Mouse (Mus musculus) small intestine, adult 2 months (tissue): Measurements from ENCODE around the gene Psmc6. TPM values are rescaled to one million over a fixed set of nuclear protein-coding genes. Genes with fewer than 3 reads are reported as not detected.

Source experiments
- H3K27ac ChIP-seq: fragments of 200-500 bp; 2 replicates; pipeline ENCODE4 v1.5.1; 2012; ENCODE audit warnings: low read depth, low read length, control low read depth, inconsistent platforms; ENCODE audit not compliant: insufficient read depth
- H3K27me3 ChIP-seq: fragments of 200-500 bp; 2 replicates; pipeline ENCODE4 v1.6.1; 2012; ENCODE audit warnings: mild to moderate bottlenecking, moderate library complexity, low read length, inconsistent platforms; ENCODE audit not compliant: control insufficient read depth, insufficient read depth
- H3K36me3 ChIP-seq: fragments of 200-500 bp; 2 replicates; pipeline ENCODE4 v1.6.1; 2012; ENCODE audit warnings: mild to moderate bottlenecking, low read length, control low read depth, inconsistent platforms; ENCODE audit not compliant: control insufficient read depth, insufficient read depth
- H3K4me1 ChIP-seq: fragments of 200-500 bp; 2 replicates; pipeline ENCODE4 v1.6.1; 2012; ENCODE audit warnings: low read length, inconsistent platforms, mixed read lengths; ENCODE audit not compliant: control insufficient read depth, insufficient read depth, insufficient read length
- H3K4me3 ChIP-seq: fragments of 200-500 bp; 2 replicates; pipeline ENCODE4 v1.5.1; 2012; ENCODE audit warnings: low read depth, mild to moderate bottlenecking, control low read depth, inconsistent platforms, low read length, moderate library complexity
- CTCF ChIP-seq: fragments of 200-500 bp; IDR thresholded peaks from 2 replicates; pipeline ENCODE4 v1.5.1; 2012; ENCODE audit warnings: low read depth, mild to moderate bottlenecking, control low read depth, inconsistent platforms, low read length, moderate library complexity, mixed read lengths; ENCODE audit not compliant: insufficient replicate concordance, insufficient read length; ENCODE audit errors: extremely low read depth
- POLR2A ChIP-seq: fragments of 200-500 bp; IDR thresholded peaks from 2 replicates; pipeline ENCODE4 v1.6.1; 2012; ENCODE audit warnings: low read depth, mild to moderate bottlenecking, control low read depth, inconsistent platforms, low read length, moderate library complexity
- WGBS: fragments of 180-500 bp; shearing (Covaris S2); methylation state at CpG from one replicate; pipeline ENCODE4 v1.1.7; 2018; 5-methylcytosine and 5-hydroxymethylcytosine counted together
- polyA plus RNA-seq: library from polyadenylated mRNA; depleted of rRNA; stranded (reverse); fragments of >200 nt; gene quantifications from 2 replicates; pipeline ENCODE4 v1.2.3, GENCODE M21; 2012

Gene Psmc6
- polyA plus RNA-seq, 1 experiment: 4.8 TPM

- H3K27me3 ChIP-seq: no peaks in the 10 kb centered on the region
- WGBS: under 1% methylated on average over 86 of the region's 93 CpGs
- peak within 1 kb of the TSS; percentile 74 for H3K4me3 ChIP-seq
- H3K36me3 ChIP-seq: peaks cover 14% of the 10 kb centered on the region
- H3K27ac ChIP-seq: no peak within 1 kb of the TSS; the same call in 1 of the 2 replicates
- TF ChIP-seq CTCF (no peak), POLR2A (peak; percentile 31; the same call in 1 of the 2 replicates)
- H3K4me1 ChIP-seq: no peaks in the 10 kb centered on the region; the same call in 1 of the 2 replicates
These were observed 21.6 kb downstream of the Psmc6 start, which contains the start of gene Styx for GRCm38 (mm10) chr14:45350931-45351859. Styx (plus strand) TSS chr14:45351093.

GRCm38 (mm10) chr14:45364211-45365195, 34.9 kb downstream of the Psmc6 start:
- no peak for TF ChIP-seq CTCF
- no peak for TF ChIP-seq POLR2A
- WGBS: 90% methylated on average over 16 of the region's 16 CpGs
- H3K4me3 ChIP-seq: no peak overlapping the region
- H3K36me3 ChIP-seq: peaks cover 13% of the 10 kb centered on the region
- H3K4me1 ChIP-seq: no peaks in the 10 kb centered on the region
- H3K27me3 ChIP-seq: no peaks in the 10 kb centered on the region
- no peak overlapping the region for H3K27ac ChIP-seq

DNA sequence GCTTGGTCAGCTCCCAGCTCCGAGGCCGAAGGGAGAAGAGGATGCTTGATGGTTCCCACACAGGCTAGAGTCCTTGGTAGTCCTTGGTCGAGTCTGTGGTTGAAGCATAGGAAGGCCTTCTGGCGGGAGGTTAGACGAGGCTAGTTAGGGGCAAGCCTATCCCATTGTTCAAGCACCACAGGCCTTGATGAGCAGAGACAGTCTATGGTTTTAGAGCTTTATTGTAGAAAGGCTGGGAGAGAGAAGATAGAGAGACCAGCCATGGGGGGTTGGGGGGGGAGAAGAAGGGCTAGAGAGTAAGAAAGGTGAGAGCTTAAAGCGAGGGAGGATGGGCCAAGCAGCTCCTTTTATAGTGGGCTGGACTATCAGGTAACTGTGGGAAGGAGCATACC, 35.6 kb downstream of the Psmc6 start:
- Histone ChIP-seq H3K4me3 (no peak overlapping the region), H3K4me1 (no peaks in the 10 kb centered on the region), H3K27me3 (no peaks in the 10 kb centered on the region), H3K27ac (no peak overlapping the region), H3K36me3 (peaks cover 18% of the 10 kb centered on the region)
- TF ChIP-seq CTCF: no peak
- TF ChIP-seq POLR2A: no peak
- WGBS: 90% methylated on average over 6 of the region's 6 CpGs

GRCm38 (mm10) chr14:45378771-45379170, 49.2 kb downstream of the Psmc6 start:
- peak overlapping the region; percentile 86 for H3K27ac ChIP-seq
- TF ChIP-seq CTCF: no peak
- TF ChIP-seq POLR2A: no peak
- no peak overlapping the region for H3K4me3 ChIP-seq

GRCm38 (mm10) chr14:45380756-45381155, 51.2 kb downstream of the Psmc6 start:
- WGBS: 78% methylated on average over 6 of the region's 6 CpGs

More at GRCm38 (mm10) chr14:45378771-45379170, 49.2 kb downstream of the Psmc6 start:
- no peaks in the 10 kb centered on the region for H3K4me1 ChIP-seq
- H3K36me3 ChIP-seq: peaks cover 16% of the 10 kb centered on the region
- H3K27me3 ChIP-seq: no peaks in the 10 kb centered on the region
- 25% methylated on average over 3 of the region's 3 CpGs for WGBS

GRCm38 (mm10) chr14:45382912-45383311, 53.3 kb downstream of the Psmc6 start:
- Histone ChIP-seq H3K27me3 (no peaks in the 10 kb centered on the region), H3K4me3 (no peak overlapping the region), H3K36me3 (peaks cover 16% of the 10 kb centered on the region), H3K4me1 (peaks cover 2% of the 10 kb centered on the region; the same call in 1 of the 2 replicates), H3K27ac (no peak overlapping the region)
- peak; percentile 62; the same call in 1 of the 2 replicates for TF ChIP-seq CTCF
- no peak for TF ChIP-seq POLR2A
- WGBS: 67% methylated on average over 4 of the region's 4 CpGs

More at GRCm38 (mm10) chr14:45380756-45381155, 51.2 kb downstream of the Psmc6 start:
- TF ChIP-seq POLR2A (no peak), CTCF (no peak)
- Histone ChIP-seq H3K4me3 (no peak overlapping the region), H3K36me3 (peaks cover 16% of the 10 kb centered on the region), H3K27me3 (no peaks in the 10 kb centered on the region), H3K4me1 (no peaks in the 10 kb centered on the region), H3K27ac (no peak overlapping the region)
